Mouse (Mus musculus) MN1 (cell line): ENCODE data around the gene Zfp607b.

Experiments used
- DNase-seq: peaks from one replicate; pipeline ENCODE4 v3.0.0-alpha.2; 2016; ENCODE audit warnings: low spot score

Gene Zfp607b

DNA sequence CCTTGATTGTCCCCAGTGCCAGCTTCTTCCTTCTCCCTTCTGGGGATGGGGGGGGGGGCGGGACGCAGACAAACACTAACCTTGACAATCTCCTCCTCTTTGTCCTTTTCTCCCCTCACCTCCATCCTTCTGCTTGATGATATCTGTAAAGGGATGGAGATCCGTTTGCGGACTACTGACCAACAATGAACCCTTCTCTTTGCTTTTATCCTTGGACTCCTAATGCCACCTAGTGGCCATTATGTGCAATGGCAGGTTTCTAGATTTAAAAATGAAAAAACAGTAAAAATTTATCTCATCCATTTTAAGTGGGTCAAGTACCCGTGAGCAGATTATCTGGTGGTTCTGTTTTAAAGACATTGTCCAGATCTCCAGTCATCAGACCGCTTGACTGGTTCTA, 3.5 kb upstream of the Zfp607b start:
- DNase-seq: peak; percentile 82

DNA sequence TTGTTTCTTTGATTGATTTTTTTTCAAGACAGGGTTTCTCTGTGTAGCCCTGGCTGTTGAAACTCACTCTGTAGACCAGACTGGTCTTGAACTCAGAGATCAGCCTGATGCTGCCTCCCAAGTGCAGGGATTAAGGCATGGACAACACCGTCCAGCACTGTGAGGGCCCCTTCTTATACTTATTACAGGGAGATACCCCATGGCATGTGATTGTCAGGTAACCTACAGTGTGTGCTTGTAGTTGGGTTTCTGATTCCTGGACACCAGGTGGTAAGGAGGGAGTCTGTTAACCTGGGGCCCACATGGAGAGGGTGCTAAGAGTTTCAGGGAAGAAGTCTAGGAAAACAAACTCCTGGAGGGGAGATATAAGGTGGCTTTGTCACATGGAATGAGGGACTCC, 2.1 kb upstream of the Zfp607b start:
- DNase-seq: no peak

DNA sequence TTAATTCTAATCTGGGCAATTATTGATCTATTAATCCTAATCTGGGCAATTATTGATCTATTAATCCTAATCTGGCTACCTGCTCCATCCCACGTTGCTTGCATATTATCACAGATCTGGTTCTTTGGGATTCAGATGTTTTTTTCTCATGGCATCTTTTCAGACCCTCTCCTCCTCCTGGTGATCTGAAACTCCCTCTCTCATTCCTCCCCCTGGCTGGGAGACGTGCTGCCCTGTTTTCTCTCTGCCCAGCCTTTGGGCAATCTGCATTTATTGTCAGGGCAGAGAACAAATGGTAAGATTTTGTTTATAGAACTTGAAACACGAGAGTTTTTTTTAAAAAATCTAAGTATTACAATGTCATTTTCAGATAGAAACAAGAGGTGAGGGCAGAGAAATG, 1.3 kb upstream of the Zfp607b start:
- no peak for DNase-seq

DNA sequence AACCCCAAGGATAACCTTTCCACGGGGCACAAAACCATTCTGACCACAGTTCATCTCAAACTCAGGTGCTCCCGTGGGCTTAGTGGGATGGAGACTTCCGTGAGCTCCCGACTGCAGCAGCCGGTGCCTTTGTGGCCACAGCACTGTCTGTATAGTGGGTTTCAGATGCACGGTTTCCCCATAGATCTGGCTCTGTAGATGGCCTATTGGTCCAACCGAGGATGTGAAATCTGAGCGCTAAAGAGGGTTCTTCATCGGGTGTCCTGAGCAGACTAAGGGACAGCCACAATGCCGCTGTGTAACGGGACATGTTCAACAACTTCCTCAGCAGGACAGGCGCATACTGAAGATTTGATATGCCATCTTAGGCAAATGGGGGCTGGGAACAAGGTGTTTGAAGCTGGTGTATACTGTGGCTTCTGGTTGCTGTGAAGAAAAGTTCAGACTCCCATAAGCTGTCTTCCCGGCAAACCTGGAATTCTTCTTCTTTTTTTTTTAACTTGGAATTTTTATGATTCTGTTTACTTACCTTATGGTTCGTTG, 823 bp upstream of the Zfp607b start:
- DNase-seq: no peak

DNA sequence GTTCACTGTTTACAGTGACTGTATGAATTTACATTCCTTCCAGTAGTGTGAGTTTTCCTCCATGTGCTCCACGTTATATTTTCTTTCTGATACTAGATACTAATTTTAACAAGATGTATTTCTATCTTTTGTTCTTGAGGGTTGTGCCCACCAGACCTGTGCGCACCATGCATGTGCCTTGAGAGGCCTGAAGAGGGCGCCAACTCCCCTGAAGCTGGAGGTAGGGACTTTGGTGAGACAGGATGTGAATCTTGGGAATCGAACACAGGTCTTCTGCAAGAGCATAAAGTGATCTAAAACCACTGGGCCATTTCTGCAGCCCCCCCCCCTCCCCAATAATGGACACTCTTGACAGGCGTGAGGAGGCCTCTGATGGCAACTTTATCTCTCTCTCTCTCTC, 1.9 kb downstream of the Zfp607b start:
- peak; percentile 27 for DNase-seq

- no peak for DNase-seq
Measured at GRCm38 (mm10) chr7:27696711-27697110, 7.6 kb downstream of the Zfp607b start.

GRCm38 (mm10) chr7:27710402-27710801, 21.3 kb downstream of the Zfp607b start:
- DNase-seq: no peak

DNA sequence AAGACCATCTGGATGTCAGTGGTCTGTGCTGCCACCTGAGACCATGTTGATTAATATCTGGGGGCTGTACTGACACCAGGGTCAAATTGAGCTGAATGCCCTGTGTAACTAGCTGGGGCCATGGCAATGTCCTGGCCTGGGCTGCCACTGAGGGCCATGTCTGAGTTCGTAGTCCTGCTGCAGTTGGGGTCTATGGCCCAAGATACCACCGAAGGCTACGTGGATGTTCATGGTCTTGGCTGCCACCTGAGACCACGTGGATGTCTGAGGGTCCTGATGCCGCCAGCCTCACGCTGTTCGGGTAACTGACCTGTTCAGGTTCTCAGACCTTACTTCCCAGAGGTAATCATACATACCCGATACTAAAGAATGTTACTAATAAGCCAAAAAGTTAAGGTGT, 32.8 kb downstream of the Zfp607b start:
- DNase-seq: no peak

DNA sequence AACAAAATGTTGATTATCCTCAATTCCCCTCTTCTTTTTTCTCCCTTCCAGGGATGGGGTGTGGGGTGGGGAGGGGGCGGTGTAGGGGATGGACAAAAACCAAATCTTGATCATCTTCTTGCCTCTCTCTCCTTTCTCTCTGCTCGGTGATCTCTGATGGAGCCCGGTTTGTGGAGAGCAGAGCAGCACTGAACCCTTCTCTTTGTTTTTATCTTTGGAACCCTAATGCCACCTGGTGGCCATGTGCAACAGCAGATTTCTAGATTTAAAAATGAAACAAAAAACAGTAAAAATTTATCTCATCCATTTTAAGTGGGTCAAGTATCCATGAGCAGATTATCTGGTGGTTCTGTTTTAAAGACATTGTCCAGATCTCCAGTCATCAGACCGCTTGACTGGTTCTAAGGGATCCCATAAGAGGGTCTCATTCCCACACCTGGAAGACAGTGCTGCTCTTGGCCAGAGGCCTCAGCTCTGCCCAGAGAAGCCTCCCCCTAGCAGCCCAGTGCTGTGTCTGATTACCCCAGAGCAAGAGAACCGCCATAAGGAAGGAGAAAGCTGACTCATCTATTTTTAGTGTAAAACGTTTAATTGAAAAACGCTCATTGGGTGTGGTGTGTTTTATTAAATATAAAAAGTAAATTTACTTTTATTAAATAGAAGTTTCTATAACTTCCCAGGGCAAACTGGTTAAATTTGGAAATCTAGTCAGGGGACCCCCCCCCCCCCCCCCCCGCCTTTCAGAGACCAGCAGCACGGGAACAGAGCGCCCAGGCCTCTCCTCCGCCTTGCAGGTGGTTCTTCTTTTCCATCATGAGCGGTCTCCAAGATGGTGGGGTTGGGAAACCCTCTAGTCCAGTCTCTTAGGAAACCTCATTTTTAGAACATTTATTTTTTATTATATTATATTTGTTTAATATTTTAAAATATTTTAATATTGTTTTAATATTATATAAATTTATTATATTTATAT, 36.7 kb downstream of the Zfp607b start:
- DNase-seq: peak; percentile 81

DNA sequence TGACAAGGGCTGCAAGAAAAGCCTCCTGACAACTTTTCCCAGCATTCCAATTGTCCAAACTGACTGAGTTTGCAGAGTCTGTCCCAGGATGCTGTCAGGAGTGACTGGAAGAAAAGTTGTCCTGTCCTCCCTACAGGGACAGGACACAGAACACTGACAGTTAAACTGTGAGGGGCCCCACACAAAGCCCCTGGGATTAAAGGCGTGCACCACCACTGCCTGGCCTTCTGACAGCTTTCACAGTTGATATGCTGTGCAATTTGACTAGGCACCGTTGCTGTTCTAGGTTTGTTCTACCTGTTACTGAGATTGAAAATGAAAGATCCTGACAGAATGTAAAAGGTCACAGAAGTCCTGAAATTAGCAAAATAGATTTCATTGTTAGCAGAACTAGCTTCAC, 38.3 kb downstream of the Zfp607b start:
- no peak for DNase-seq

DNA sequence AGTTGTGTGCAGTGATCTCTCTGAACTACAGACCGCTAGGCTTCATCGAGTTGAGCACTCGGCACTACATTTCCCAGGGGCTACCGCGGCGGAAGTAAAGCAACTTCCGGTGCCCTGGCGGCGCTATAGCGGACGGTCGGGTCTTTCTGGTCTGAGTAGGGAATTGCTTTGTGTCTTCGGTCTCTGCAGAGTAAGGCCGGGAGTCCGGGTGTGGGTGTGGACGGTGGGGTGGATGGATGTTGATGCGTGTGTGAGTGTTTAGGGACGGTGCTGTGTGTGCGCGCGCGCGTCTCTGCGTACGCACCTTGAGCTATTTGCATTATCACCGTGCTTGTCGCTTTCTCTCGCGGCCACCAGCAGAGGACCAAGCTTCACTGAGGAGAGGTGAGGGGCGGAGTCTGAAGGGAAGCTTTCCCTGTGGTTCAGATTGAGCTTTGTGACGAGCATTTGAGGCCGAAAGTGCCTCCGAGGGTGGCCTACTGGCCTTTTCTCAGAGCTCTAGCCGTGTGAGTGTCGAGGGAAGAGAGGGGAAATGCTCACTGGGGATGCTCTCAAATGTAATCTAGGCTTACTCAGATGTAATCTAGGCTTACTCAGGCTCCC, 42.2 kb downstream of the Zfp607b start, which contains the start of gene Zfp60:
Gene Zfp60, plus strand, starts transcription at position 109 of the 603 bp plus-strand sequence.
- peak; percentile 87 for DNase-seq

- peak; percentile 18 for DNase-seq
Measured at GRCm38 (mm10) chr7:27731946-27732345, 42.8 kb downstream of the Zfp607b start.

DNA sequence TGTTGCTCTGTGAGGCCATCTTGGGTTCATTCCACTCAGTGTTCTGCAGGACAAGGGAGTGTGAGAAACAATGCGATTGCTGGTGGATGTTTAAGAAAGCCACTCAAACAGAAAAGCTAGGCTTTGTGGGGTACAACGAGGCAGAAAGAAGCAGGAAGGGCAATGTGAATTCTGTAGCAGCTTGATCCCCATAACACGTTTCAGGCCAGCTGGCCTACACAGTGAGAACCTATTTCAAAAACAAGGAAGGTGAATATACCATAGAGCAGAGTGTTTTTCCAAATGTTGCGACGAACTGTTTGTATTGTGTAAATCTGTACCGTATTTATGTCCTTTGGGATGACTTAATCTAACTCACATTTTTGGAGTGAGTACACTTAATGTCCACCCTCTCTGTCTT, 43.4 kb downstream of the Zfp607b start:
- DNase-seq: no peak

- no peak for DNase-seq
Measured at GRCm38 (mm10) chr7:27735457-27735856, 46.3 kb downstream of the Zfp607b start.
